Mouse (Mus musculus): ENCODE results near the gene Etfrf1.

GRCm38 (mm10) chr6:145187093-145188088 is 23.5 kb upstream of the Etfrf1 start:
- TF ChIP-seq CTCF (IDR thresholded peaks at IDR 0.05; ENCODE audit: borderline replicate concordance, insufficient read depth, low read length) = no peak
- no peak for TF ChIP-seq POLR2A (IDR thresholded peaks at IDR 0.05; ENCODE audit: low read depth, low read length)
